Mouse (Mus musculus) adrenal gland, adult 18-20 months (tissue): ENCODE results near the gene Esyt2. TPM values are rescaled to one million over a fixed set of nuclear protein-coding genes. Genes with fewer than 3 reads are reported as not detected.
A peak's percentile ranks its signal among the peaks of the same experiment; 100 is the strongest.

ENCODE experiments used
- DNase-seq, 2 experiments: peaks; one replicate each; pipeline ENCODE4 v3.0.0; 2021 to 2022; ENCODE audit warnings: low spot score in 2 of 2
- total RNA-seq, 2 experiments: library from RNA; stranded (reverse); gene quantifications; 1 replicate in 1 of 2; 2 replicates in 1 of 2; pipeline ENCODE4 v1.2.3; 2021

Esyt2 gene
- total RNA-seq, 2 experiments from 2014 or later, result 50.0 to 54.6 TPM

DNA sequence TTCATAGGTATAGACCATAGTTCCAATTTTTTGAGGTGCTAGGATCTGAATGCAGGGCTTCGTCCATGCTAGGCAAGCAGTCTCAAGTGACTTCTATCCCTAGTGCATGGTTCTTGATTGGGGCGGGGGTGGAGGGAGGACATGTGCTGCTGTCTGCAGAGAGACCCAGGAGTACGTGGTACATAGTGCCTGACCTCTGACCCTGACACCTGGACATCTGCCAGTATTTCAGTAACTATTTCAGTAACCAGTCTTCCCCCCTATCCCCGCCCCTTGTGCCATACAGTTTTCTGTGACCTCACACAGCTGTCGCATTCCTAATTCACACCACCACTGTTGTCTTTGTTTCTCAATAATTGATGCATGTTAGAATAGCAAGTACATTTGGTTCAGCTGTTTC lies 71.4 kb downstream of the Esyt2 start:
- no peak for DNase-seq

DNA sequence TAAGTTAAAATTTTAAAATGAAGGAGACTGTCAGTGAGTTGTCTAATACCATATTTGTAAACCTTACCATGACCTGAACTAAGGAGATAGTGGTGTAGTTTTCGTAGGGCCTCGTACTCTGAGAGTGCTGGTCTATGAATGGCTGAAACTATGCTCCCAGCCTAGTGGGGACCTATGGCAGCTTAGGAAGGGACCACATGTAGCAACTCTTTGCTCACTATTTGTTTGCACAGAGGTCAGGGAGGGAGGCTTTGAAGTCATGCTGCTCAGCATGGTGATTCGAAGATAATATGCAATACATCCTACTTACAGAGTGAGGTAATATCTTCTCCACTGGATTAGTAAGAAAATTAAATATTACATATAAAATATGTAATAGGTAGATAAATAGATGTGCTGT lies 73.7 kb downstream of the Esyt2 start:
- no peak for DNase-seq

DNA sequence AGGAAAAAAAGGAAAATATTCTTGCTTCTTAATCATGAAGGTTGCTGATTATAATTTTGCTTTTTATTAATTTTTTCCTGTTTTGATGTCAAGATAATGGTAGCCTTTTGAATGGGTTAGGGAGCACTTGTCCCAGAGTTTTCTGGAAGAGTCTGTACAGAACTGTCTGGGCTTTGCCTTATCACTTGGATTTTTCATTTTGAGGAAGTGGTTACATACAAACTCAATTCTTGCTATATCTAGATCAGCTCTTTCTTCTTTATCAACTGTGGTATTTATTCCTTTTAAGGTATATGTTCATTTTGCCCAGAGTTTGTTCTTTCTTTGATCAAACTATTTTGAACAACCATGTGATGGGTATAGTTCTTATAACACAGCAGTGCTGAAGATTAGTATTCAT lies 81.1 kb downstream of the Esyt2 start:
- DNase-seq, result no peak

DNA sequence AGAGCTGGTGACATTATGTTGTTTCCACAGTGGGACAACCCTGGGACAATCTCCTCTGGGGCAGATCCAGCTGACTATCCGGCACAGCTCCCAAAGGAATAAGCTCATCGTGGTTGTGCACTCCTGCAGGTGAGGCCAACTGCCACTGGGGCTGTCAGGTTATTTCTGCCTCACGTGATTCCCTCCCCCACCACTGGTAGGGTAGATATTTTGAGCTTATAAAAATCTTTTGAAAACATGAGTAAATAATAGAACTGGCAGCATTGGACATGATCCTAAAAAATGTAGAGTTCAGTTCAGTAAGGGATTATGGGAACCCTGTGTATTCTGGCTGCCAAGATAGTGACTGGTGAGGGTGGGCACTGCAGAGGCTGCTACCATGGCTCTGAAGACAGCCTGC lies 85.9 kb downstream of the Esyt2 start:
- no peak for DNase-seq

DNA sequence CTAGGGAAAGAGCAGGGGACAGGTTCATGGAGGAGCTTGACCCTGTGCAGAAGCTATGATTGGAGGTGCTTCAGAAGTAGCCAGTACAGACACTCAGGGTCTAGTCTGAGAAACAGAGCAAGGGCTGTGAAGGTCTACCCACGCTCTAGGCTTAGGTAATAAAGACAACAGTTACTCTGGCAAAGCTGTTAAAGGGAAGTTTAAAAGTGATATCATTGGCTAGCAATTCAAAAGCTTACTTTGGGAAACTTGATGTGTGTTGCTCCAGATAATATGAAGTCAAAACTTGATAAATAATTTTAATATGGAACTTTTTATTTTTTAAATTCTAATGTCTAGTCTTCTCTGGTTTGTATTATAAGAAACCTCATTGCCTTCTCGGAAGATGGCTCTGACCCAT lies 86.3 kb downstream of the Esyt2 start:
- DNase-seq, result no peak

DNA sequence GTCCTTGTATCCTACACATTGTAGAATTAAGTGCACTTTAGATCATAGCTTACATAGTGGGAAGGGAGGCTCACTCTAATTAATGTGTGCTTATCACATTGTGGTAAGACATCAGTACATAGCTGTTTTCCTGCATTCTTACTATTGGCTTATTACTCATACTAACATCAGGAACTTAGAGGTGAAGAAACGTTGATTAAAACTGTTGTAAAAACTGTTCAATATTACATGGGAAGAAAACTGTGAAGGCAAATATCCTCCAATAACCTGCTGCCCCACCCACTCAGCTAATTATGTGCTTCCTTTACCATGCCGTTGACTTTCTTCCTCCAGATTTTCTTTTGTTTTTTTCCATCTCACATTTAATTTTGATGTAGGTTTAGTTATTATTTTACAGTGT lies 87.9 kb downstream of the Esyt2 start:
- DNase-seq, result no peak

DNA sequence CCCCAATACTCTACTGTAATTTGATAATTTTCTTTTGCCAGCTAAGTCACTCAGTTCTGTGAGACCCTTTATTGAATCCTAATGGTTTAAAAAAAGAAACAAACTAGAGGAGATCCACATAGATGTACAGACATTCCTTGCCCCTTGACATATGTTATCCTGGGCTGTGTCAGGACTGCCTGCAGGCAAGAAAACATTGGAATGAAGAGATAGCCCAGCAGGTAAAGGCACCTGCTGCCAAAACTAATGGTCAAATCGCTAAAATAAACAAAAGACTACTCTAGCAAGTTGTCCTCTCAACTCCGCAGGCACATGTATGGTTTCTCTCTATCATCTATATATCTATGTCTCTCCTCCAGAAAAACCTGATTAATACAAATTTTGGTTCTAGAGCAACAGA lies 102.1 kb downstream of the Esyt2 start:
- DNase-seq, result no peak

DNA sequence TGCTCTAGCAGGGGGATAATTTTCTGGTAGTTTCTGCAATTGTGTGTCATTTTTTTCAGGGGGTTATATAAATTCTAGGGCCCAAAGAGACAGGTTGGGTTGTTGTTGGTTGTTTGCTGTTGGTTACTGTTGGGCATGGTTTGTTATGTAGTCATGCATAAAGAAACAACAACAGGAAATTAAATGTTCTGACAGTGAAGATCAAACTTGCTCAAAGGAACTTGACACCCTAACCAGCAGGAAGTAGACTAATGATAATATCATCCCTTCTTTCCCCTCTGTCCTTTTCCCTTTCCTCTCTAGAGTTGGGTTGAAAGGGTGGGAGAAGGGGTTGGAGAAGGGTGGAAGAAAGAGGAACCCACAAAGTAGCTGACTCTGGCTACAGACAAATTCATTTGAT lies 103.0 kb downstream of the Esyt2 start:
- no peak for DNase-seq

DNA sequence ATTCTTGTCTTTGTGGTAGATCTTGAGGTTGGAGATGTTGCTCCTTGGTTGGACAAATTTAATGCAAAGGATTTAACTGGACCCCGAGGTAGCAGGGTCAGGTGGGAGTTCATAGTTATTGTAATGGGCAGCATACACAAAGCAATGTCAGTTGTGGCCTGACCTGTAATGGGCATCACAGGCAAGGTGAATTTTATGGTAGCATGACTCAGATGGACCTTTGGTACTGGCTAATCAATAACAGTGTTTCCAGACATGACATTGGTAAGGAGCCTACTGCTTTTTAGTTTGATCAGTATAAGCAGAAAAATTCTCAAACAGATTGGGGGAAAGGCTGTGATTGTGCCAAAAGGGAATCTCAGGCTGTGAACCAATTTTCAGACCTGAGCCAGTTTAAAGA lies 105.8 kb downstream of the Esyt2 start:
- no peak for DNase-seq

DNA sequence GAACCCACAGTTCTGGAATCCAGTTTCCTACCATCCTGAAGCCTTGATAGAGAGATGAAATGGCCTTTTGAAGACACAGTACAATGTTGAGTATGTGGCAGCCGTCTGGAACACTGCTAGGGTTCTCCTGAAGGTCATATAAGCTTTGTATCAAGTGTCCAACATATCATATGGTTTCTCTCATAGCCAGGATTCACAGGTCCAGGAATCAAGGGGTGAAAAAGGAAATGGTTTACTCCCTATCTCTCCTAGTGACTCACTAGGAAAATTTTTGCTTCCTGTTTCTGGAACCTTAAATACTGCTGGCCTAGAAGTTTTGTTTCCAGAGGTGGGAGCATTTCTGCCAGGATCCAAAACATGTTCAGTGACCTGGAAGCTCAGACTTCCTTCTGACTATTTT lies 108.9 kb downstream of the Esyt2 start:
- DNase-seq, result no peak

DNA sequence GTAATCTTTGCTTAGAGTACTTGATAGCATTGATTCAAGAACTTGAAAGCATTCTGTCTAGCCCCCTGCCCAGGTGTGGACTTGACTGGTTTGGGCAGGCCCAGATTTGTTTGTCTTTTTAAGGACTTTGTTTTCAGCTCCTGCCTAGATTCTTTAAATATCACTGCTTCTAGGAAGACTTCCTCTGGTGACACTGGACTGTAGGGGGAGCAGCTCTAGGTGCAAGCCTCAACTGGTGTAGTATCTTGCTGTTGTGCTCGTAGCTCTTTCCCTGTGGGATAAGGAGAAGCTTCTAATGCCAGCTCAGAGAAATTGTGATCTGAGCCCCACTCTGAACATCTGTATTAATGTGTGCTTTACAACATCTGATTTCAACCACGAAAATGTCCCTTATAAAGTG lies 113.3 kb downstream of the Esyt2 start:
- DNase-seq, result no peak

DNA sequence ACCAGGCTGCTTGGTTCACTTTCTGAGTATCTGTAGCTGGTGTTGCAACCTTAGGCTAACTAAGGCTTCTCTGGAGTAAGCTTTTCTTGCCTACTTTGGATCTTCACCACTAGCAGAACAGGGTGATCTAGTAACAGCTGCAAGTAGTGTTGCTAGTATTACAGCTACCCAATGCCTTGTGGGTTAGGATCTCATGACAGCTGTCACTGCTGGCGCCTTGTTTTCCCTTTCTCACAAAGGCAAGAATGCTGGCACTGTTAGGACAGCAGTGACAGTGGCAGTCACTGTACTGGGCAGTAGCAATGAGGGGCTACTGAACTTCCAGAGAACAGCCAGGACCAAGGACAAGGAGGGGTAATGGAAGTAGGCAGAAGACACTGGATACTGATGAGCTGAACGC lies 114.3 kb downstream of the Esyt2 start:
- no peak for DNase-seq

DNA sequence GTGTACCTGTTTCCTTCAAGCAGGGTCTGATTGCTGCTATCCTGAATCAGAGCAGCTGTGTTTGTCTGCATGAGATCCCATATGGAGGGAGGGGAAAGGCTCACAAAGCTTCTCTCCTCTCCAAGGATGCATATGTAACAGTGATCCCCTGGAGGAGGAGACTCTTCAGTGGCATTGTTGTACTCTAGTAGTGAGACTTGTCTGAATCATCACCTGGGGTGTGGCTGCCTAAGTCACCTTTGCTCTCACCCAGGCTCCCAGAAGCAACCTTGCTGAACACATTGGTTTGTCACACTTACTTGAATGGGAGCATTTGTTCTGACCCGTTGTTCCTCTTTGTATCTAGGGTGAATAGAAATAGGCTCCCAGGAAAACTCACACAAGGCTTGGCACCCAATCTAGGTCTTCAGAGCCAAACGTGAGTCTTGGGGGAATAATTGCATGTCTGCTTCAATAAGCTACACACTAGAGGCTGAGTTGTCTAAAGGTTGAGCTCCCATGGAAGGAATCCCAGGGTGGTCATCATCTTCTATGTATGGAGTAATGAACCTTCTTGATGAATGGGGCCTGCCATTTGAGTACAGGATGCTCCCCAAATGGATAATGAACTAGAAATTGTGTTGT lies 115.2 kb downstream of the Esyt2 start:
- no peak for DNase-seq

DNA sequence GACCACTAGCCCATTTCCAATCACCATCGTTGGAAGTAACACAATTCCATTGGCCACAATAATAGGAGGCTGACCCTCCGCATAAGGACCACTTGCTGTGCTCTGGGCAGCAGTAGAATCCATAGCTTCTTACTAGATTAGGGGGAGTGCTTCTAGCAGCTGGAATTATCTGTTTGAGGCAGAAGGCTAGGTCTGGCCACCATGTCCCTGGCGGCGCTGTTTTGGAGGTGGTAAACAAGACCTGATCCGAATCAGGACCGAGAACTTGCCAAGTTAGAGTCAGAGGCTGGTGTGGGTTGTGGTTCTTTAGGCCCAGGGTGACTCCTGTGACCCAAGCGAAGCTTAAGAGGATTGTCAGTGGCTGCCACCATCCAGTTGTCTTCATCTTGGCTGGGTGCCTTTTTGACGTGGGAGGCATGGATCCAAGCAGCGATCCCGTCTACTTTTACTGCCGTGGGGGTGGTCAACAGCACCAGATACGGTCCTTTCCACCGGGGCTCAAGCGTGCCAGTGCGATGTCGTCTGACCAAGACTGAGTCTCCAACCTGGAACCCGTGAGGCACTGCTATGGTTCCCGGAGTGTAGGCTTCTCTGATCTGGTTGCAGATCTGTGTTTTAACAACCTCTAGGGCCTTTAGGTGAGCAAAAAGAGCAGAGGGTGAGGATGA lies 123.2 kb downstream of the Esyt2 start:
- DNase-seq, result peak in 1 of 2 experiments; percentile 24

DNA sequence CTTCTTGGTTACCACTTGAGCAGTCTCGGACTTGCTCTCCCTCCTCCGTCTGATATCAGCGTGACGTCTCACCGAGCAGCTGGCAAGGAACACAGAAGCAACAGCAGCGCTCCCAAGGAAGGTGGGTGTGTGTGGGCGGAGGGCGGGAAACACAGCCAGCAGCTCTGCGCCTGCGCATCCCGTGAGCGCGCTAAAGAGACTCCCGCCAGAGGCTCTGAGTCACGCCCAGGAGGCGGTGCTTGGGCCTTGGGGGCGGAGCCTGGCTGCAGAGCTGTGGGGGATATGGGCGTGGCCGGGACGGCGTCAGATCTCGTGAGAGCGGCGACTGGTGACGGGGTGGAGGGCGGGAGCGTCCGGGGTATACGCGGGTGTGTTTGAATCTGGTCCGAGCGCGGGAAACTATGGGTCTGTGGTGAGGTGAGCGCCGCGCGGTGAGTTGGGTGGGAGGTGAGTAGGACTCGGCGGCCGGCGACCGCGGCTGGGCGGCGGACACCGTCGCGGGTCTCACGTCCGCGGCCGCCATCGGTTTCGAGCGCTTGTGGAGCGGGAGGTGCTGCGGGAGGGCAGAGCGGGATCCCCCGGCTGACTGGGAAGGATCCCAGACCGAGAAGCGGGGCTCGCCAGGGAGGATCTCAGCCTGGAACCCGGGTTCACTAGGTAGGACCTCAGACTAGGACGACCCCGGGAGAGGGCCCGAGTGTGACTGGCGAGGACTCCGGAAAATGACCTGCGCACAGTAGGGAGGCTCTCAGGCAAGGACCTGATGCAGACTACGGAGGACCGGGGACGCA lies 124.2 kb downstream of the Esyt2 start, which contains the start of gene Ncapg2:
Ncapg2 (plus strand) TSS at position 358 of the 791 bp plus-strand sequence.
- DNase-seq, result peak; percentile 99

DNA sequence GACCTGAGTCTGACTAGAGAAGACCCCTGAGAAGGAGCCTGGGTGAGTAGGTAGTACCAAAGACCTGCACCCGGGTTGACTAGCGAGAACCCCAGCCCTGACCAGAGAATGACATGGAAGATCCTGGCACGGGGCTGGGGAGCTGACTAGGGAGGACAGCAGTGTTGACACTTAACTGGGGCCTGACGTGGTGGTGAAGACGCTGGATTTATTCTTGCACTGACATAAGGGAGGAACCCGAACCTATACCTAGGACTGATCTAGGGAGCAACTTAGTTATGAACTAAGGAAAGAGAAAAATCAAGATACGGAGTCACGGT lies 124.8 kb downstream of the Esyt2 start:
- DNase-seq, result peak in 1 of 2 experiments; percentile 21

DNA sequence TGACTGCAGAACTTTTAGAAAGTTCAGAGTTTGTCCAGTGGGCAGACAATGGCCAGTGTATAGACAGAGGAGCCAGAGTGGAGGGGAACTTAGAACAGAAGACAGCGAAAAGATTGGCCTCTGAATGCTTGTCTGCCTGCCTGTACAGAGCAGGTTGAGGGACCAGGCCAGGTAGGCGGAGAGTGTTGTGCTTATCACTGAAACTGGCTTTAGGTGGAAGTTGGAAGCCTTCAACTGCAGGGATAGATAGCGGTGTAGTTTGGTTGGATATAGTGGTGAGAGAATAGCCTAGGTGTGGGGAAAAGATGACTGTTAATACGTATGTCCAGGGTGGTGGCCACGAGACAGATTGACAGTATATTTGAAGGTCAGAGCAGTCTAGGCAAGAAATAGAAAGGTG lies 126.9 kb downstream of the Esyt2 start:
- no peak for DNase-seq

DNA sequence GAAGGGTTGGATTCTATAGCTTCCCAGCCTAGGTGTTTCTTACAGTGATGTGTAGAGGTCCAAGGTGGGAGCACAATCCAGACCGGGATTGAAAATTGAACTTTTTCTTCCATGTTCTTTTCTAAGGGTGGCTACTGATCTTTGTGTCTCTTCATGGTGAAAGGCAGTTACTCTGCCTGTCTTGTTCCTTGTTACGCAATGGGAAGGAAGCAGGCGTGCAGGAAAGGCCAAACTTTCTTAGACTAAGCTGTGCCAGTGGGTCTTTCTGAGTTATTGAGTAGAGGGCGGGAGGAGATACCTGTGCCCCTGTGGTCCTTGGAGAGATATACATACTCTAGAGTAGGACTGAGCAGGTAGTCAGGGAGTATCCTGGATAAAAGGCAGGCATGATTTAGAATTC lies 133.9 kb downstream of the Esyt2 start:
- DNase-seq, result no peak

DNA sequence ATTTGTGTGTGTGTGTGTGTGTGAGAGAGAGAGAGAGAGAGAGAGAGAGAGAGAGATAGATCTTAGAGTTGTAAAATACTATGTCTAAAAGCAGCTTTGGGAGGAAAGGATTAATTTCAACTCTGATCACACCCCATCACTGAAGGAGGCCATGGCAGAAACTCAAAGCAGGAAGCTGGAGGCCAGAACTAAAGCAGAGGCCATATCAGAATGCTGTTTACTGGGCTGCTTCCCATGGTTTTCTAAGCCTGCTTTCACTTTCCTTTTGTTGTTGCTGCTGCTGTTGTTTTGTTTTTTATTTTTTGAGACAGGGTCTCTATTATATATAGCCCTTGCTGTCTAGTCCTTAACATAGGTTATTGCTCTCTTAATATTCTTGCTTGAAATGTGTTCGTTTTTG lies 135.5 kb downstream of the Esyt2 start:
- DNase-seq, result no peak

DNA sequence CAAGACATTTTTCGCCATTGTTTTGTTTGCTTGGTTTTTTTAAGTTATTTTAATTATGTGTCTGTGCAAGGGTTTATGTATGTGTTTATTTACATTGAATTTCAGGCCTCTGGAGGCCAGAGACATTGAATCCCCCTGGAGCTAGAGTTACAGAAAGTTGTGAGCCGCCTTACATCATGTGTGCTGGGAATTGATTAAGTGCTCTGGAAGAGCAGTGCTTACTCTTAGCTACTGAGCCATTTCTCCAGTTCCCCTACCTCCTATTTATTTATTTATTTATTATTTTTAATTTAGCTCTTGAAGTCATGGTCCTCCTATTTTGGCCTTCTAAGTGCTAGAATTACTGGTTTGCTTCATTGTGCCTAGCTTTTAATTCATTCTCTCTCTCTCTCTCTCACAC lies 140.7 kb downstream of the Esyt2 start:
- DNase-seq, result no peak

DNA sequence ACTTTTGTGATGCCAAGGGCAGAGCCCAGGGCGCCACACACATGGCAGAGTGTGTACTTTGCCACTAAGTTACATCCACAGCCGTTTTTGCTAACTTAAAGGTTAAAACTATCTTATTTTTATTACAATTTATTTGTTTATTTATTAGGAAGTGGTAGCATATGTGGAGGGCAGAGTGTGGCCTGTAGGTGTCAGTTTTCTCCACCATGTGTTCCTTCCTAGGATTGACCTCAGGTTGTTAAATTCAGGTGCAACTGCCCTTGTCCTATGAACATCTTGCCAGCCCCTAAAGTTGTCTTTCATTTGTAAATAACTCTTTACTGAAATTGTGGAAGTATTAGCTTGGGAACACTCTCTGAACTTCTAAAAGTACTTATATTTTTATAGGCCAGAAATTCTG lies 144.4 kb downstream of the Esyt2 start:
- no peak for DNase-seq

DNA sequence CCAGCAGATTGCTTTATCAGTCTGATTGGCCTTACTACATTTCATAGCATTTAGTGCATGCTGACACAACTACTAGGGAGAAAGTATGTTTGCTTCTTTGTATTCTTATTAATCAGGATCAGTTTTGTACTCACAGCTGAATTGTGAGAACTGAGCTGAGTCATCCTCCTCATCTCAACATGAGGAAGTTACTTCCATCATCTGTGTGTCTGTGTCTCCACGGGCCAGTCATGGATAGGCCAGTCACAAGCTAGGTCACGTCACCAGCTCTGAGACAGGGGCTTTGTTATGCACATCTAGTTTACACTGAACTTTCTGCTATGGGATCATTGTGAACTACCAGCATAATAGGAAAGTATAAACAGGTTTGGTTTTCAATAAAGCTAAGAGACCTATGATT lies 152.7 kb downstream of the Esyt2 start:
- no peak for DNase-seq

DNA sequence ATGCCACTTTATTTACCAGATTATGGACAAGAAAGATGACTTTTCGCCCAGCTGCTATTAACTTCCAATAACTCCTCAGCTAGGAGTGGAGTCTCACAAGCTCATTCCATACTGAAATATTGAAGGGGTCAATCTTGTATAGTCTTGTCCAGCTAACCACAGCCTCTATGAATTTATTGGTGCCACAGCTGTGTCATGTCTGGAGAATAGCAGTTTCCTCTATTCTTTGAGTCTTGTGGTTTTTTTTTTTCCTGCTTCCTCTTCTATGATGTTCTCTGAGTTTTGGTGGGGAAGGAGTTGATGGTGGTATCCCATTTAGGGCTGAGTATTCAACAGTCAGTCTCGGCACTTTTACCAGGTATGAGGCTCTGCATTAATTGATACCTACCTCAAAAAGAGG lies 154.2 kb downstream of the Esyt2 start:
- no peak for DNase-seq
